Mouse (Mus musculus): ENCODE measurements at regions not wholly inside any gene's neighbourhood (a gene's known extent, or its start where the extent isn't known, plus 50 kb on each side); places are given as distances from the start of the nearest gene placed in this dataset.

GRCm38 (mm10) chr6:135590084-135590483 lies 227.7 kb downstream of the Emp1 start:
- Histone ChIP-seq H3K27me3 (ENCODE audit: control insufficient read depth, insufficient read depth, insufficient read length) (no peaks in the 10 kb centered on the region), H3K4me3 (no peak overlapping the region), H3K36me3 (ENCODE audit: control insufficient read depth, insufficient read depth) (no peaks in the 10 kb centered on the region), H3K4me2 (ENCODE audit: low read depth) (no peak overlapping the region), H3ac (ENCODE audit: control insufficient read depth, insufficient read length) (no peak overlapping the region), H3K79me2 (ENCODE audit: control insufficient read depth, insufficient read depth) (no peaks in the 10 kb centered on the region)
- TF ChIP-seq TCF12 (IDR thresholded peaks at IDR 0.05; ENCODE audit: insufficient read depth, poor library complexity, severe bottlenecking), result no peak

GRCm38 (mm10) chr6:135591085-135591484 lies 228.7 kb downstream of the Emp1 start:
- Histone ChIP-seq H3K79me2 (ENCODE audit: control insufficient read depth, insufficient read depth) (no peaks in the 10 kb centered on the region), H3K4me3 (no peak overlapping the region), H3K4me2 (ENCODE audit: low read depth) (no peak overlapping the region), H3K36me3 (ENCODE audit: control insufficient read depth, insufficient read depth) (no peaks in the 10 kb centered on the region), H3ac (ENCODE audit: control insufficient read depth, insufficient read length) (no peak overlapping the region), H3K27me3 (ENCODE audit: control insufficient read depth, insufficient read depth, insufficient read length) (no peaks in the 10 kb centered on the region)
- TF ChIP-seq E2F4 (IDR thresholded peaks at IDR 0.05; ENCODE audit: insufficient read depth) (no peak), CEBPB (IDR thresholded peaks at IDR 0.05; ENCODE audit: insufficient read depth, poor library complexity, severe bottlenecking) (no peak), USF1 (IDR thresholded peaks at IDR 0.05; ENCODE audit: low read depth) (no peak), MAX (IDR thresholded peaks at IDR 0.05; ENCODE audit: low read depth) (no peak), POLR2AphosphoS2 (IDR thresholded peaks at IDR 0.05; ENCODE audit: insufficient read length, low read depth) (no peak), REST (IDR thresholded peaks at IDR 0.05; ENCODE audit: insufficient read depth, insufficient read length) (no peak), MYOD1 (IDR thresholded peaks at IDR 0.05; ENCODE audit: control insufficient read depth in 1 of 3, insufficient read length in 2 of 3, low read depth in 2 of 3) (no peak), POLR2A (IDR thresholded peaks at IDR 0.05; ENCODE audit: insufficient read length, low read depth) (no peak), TCF3 (IDR thresholded peaks at IDR 0.05; ENCODE audit: insufficient read length, low read depth) (no peak), TCF12 (IDR thresholded peaks at IDR 0.05; ENCODE audit: insufficient read depth, poor library complexity, severe bottlenecking) (no peak), MYOG (IDR thresholded peaks at IDR 0.05; ENCODE audit: control insufficient read depth in 1 of 3, insufficient read depth in 1 of 3, insufficient read length in 2 of 3, low read depth in 2 of 3) (no peak), SRF (IDR thresholded peaks at IDR 0.05; ENCODE audit: control insufficient read depth, insufficient read length, low read depth) (no peak)

GRCm38 (mm10) chr6:135596358-135596757 lies 234.0 kb downstream of the Emp1 start:
- Histone ChIP-seq H3K4me2 (ENCODE audit: low read depth) (no peak overlapping the region), H3ac (ENCODE audit: control insufficient read depth, insufficient read length) (no peak overlapping the region), H3K79me2 (ENCODE audit: control insufficient read depth, insufficient read depth) (no peaks in the 10 kb centered on the region), H3K27me3 (ENCODE audit: control insufficient read depth, insufficient read depth, insufficient read length) (no peaks in the 10 kb centered on the region), H3K36me3 (ENCODE audit: control insufficient read depth, insufficient read depth) (no peaks in the 10 kb centered on the region), H3K4me3 (no peak overlapping the region)
- TF ChIP-seq SRF (IDR thresholded peaks at IDR 0.05; ENCODE audit: control insufficient read depth, insufficient read length, low read depth) (no peak), MAX (IDR thresholded peaks at IDR 0.05; ENCODE audit: low read depth) (no peak), TCF3 (IDR thresholded peaks at IDR 0.05; ENCODE audit: insufficient read length, low read depth) (no peak), TCF12 (IDR thresholded peaks at IDR 0.05; ENCODE audit: insufficient read depth, poor library complexity, severe bottlenecking) (no peak), POLR2A (IDR thresholded peaks at IDR 0.05; ENCODE audit: insufficient read length, low read depth) (no peak), POLR2AphosphoS2 (IDR thresholded peaks at IDR 0.05; ENCODE audit: insufficient read length, low read depth) (no peak)

- Histone ChIP-seq H3K4me2 (ENCODE audit: low read depth) (no peak overlapping the region), H3K79me2 (ENCODE audit: control insufficient read depth, insufficient read depth) (no peaks in the 10 kb centered on the region), H3K36me3 (ENCODE audit: control insufficient read depth, insufficient read depth) (no peaks in the 10 kb centered on the region), H3ac (ENCODE audit: control insufficient read depth, insufficient read length) (no peak overlapping the region), H3K27me3 (ENCODE audit: control insufficient read depth, insufficient read depth, insufficient read length) (no peaks in the 10 kb centered on the region), H3K4me3 (no peak overlapping the region)
- TF ChIP-seq MYOD1 (IDR thresholded peaks at IDR 0.05; ENCODE audit: control insufficient read depth in 1 of 3, insufficient read length in 2 of 3, low read depth in 2 of 3) (no peak), SRF (IDR thresholded peaks at IDR 0.05; ENCODE audit: control insufficient read depth, insufficient read length, low read depth) (no peak), CEBPB (IDR thresholded peaks at IDR 0.05; ENCODE audit: insufficient read depth, poor library complexity, severe bottlenecking) (no peak), TCF3 (IDR thresholded peaks at IDR 0.05; ENCODE audit: insufficient read length, low read depth) (no peak)
Observed at GRCm38 (mm10) chr6:135610504-135611096, 248.3 kb downstream of the Emp1 start.

GRCm38 (mm10) chr6:135627928-135628327 lies 265.6 kb downstream of the Emp1 start:
- Histone ChIP-seq H3K4me3 (no peak overlapping the region), H3K36me3 (ENCODE audit: control insufficient read depth, insufficient read depth) (no peaks in the 10 kb centered on the region), H3K27me3 (ENCODE audit: control insufficient read depth, insufficient read depth, insufficient read length) (no peaks in the 10 kb centered on the region), H3K79me2 (ENCODE audit: control insufficient read depth, insufficient read depth) (no peaks in the 10 kb centered on the region), H3ac (ENCODE audit: control insufficient read depth, insufficient read length) (no peak overlapping the region), H3K4me2 (ENCODE audit: low read depth) (no peak overlapping the region)
- TF ChIP-seq POLR2A (IDR thresholded peaks at IDR 0.05; ENCODE audit: insufficient read length, low read depth) (no peak), MAX (IDR thresholded peaks at IDR 0.05; ENCODE audit: low read depth) (no peak), TCF12 (IDR thresholded peaks at IDR 0.05; ENCODE audit: insufficient read depth, poor library complexity, severe bottlenecking) (no peak), USF1 (IDR thresholded peaks at IDR 0.05; ENCODE audit: low read depth) (no peak), POLR2AphosphoS2 (IDR thresholded peaks at IDR 0.05; ENCODE audit: insufficient read length, low read depth) (no peak)

GRCm38 (mm10) chr6:135629236-135629635 lies 266.9 kb downstream of the Emp1 start:
- no peaks in the 10 kb centered on the region for H3K36me3 ChIP-seq (ENCODE audit: control insufficient read depth, insufficient read depth)
- H3ac ChIP-seq (ENCODE audit: control insufficient read depth, insufficient read length), result no peak overlapping the region
- H3K4me2 ChIP-seq (ENCODE audit: low read depth), result no peak overlapping the region
- H3K79me2 ChIP-seq (ENCODE audit: control insufficient read depth, insufficient read depth), result no peaks in the 10 kb centered on the region
- H3K4me3 ChIP-seq, result no peak overlapping the region
- H3K27me3 ChIP-seq (ENCODE audit: control insufficient read depth, insufficient read depth, insufficient read length), result no peaks in the 10 kb centered on the region
- no peak for TF ChIP-seq TCF12 (IDR thresholded peaks at IDR 0.05; ENCODE audit: insufficient read depth, poor library complexity, severe bottlenecking)
- no peak for TF ChIP-seq TCF3 (IDR thresholded peaks at IDR 0.05; ENCODE audit: insufficient read length, low read depth)
- TF ChIP-seq MYOG (IDR thresholded peaks at IDR 0.05; ENCODE audit: control insufficient read depth in 1 of 3, insufficient read depth in 1 of 3, insufficient read length in 2 of 3, low read depth in 2 of 3), result no peak
- no peak for TF ChIP-seq REST (IDR thresholded peaks at IDR 0.05; ENCODE audit: insufficient read depth, insufficient read length)
- TF ChIP-seq MYOD1 (IDR thresholded peaks at IDR 0.05; ENCODE audit: control insufficient read depth in 1 of 3, insufficient read length in 2 of 3, low read depth in 2 of 3), result no peak
- TF ChIP-seq USF1 (IDR thresholded peaks at IDR 0.05; ENCODE audit: low read depth), result no peak
- TF ChIP-seq MAX (IDR thresholded peaks at IDR 0.05; ENCODE audit: low read depth), result no peak
- no peak for TF ChIP-seq E2F4 (IDR thresholded peaks at IDR 0.05; ENCODE audit: insufficient read depth)
- TF ChIP-seq POLR2AphosphoS2 (IDR thresholded peaks at IDR 0.05; ENCODE audit: insufficient read length, low read depth), result no peak
- no peak for TF ChIP-seq SRF (IDR thresholded peaks at IDR 0.05; ENCODE audit: control insufficient read depth, insufficient read length, low read depth)
- TF ChIP-seq POLR2A (IDR thresholded peaks at IDR 0.05; ENCODE audit: insufficient read length, low read depth), result no peak

Measured in myocyte (in vitro differentiated cells).